Mouse (Mus musculus): Measurements from ENCODE around the gene 1110032A03Rik.

Gene 1110032A03Rik

GRCm38 (mm10) chr9:50774991-50775612 is at the start of gene 1110032A03Rik, which contains the start of gene Alg9:
TSS of gene 1110032A03Rik (minus strand) at chr9:50775520.
TSS of gene Alg9 (plus strand) at chr9:50775019.
- DNase-seq (ENCODE audit: low read depth, low spot score) = peak; percentile 73

DNA sequence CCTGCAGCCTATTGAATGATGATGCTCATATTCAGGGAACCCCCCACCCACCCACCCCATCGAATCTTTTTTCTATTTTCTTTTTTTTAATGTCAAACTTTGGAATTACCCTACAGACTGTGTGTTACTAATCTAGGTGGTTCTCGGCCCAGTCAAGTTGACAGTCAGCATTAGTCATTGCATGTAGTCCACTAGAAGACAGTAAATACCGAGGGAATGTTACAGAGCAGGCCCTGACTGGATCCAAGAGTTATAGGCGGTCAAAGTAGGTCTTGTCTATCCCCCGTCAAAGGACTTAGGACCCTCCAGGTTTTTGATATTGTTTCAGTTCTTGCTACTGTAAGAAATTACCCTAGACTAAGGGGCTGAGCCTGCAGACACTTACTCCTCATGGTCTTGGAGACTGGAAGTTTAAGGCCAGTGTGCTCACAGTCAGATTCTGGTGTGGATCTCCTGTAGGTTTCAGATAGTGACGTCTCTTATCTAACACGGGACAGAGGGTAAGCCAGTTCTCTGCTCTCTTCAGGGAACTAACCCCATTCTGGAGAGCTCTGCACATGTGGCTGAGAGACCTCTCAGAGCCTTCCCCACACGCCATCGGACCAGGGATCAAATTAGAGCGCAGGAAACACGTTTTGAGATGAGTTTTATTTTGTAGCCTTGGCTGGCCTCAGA is 48.6 kb upstream of the 1110032A03Rik start:
- DNase-seq (ENCODE audit: low read depth, low spot score) = no peak

DNA sequence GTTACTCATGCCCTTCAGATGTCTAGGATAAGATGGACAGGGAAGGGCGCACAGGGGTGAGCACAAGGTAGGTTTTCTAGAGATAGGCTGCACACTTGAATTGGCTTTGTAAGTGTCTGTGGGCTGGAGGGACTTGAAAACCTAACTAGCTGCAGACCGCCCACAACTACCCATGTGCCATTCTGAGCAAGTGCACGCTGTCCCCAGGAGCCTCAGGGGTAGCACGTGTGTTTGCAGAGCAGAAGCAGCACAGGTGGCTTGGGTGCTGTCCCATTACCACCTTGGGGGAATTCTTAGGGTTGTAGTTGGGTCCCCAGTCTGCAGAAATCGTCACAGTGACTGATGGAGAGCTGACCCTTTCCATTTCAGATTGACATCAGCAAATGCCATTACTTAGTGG is 46.9 kb upstream of the 1110032A03Rik start:
- DNase-seq (ENCODE audit: low read depth, low spot score) = no peak

GRCm38 (mm10) chr9:50821651-50822050 is 46.3 kb upstream of the 1110032A03Rik start:
- DNase-seq (ENCODE audit: low read depth, low spot score) = no peak

- no peak for DNase-seq (ENCODE audit: low read depth, low spot score)
Measured at GRCm38 (mm10) chr9:50819716-50820115, 44.4 kb upstream of the 1110032A03Rik start.

DNA sequence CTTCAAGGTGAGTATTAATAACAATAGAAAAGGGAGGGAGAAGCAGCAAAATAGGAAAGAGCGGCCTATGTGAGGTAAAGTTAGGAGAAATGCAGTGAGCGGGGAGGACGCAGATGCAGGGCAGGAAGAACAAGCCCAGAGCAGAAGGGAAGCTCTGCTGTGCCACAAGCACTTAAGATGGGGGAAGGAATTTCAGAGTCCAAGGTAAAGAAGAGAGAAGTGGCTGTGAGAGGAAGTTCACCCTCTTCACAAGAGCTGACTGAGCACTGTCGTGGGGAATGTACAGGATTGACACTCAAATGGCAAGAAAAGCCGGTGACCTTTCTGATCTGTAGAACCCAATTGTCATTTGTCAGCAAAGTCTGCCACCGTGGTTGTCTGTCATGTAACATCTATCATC is 42.7 kb upstream of the 1110032A03Rik start:
- DNase-seq (ENCODE audit: low read depth, low spot score) = no peak

DNA sequence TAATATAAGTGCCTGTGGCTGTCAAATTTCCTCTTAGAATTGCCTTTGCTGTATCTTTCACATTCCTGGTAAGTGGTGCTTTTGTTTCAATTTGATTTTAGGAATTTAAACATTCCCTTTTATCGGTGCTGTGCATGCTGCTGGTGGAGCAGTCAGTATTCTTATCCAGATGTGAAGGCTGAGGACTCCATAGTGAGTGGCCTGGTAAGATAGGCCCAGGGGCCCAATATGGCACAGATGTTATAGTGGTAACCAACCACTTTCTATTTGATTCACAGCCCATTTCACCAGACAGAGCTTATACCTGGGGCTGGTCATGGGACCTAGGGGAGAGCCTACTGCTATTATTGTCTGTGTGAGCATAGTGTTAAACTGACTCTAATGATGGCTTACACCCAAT is 41.2 kb upstream of the 1110032A03Rik start:
- DNase-seq (ENCODE audit: low read depth, low spot score) = no peak

DNA sequence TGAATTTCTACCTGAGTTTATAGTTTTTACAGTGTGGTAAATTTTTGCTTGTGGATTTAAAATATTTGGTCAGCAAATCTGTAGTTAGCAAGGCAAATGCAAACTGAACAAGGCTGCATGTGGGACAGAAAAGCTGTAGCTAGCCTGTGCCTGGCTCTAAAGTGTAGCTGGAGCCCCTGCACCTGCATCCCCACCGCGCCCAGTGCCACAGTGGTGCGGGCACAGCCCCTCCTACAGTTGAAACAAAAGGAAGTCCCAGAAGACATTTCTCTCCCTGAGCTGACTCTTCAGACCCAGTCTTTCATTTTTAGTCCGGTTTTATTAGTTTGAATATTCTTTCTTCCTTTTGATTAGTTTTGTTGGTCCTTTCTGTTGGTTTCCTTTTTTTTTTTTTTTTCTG is 40.3 kb upstream of the 1110032A03Rik start:
- DNase-seq (ENCODE audit: low read depth, low spot score) = no peak

DNA sequence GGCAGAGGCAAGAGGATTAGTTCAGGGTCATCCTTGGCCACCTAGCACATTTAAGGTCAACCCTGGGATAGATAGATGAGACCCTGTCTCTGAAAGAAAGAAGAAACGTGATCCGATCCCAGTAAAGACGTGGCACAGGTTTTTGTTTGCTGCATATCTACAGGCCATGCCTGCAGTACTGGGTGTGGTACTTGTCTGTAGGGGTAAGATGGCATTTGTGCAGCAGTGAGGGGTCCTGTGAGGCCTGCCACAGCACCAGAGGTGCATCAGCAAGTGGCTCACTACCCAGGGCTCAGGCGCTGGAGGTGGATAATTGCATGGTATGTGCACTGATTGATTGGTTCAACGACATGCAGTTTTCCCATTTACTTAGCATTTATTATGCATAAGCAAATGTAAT is 38.5 kb upstream of the 1110032A03Rik start:
- no peak for DNase-seq (ENCODE audit: low read depth, low spot score)

GRCm38 (mm10) chr9:50811746-50812145 is 36.4 kb upstream of the 1110032A03Rik start:
- DNase-seq (ENCODE audit: low read depth, low spot score) = no peak

GRCm38 (mm10) chr9:50811187-50811586 is 35.9 kb upstream of the 1110032A03Rik start:
- DNase-seq (ENCODE audit: low read depth, low spot score) = no peak

DNA sequence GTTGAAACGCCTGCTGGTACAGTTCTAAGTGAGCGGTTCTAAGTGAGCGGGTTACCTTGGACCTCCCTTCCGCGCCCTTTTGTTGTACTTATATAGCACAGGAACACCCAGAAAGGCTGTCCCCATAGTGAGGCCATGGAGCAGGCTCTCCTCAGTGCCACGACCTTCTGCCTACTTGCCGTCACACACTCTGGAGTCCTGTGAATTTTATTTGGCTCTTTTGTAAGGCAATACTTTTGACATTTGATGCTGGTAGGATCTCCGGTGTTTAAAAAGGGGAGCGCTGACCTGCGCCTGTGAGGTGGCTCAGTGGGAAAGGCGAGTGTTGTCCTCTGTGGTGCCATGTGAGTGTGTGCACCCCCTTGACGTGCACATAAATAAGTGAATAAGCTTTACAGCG is 33.8 kb upstream of the 1110032A03Rik start:
- no peak for DNase-seq (ENCODE audit: low read depth, low spot score)

- DNase-seq (ENCODE audit: low read depth, low spot score) = no peak
Measured at GRCm38 (mm10) chr9:50808471-50808870, 33.2 kb upstream of the 1110032A03Rik start.

GRCm38 (mm10) chr9:50803055-50803671 is 27.8 kb upstream of the 1110032A03Rik start:
- no peak for DNase-seq (ENCODE audit: low read depth, low spot score)

DNA sequence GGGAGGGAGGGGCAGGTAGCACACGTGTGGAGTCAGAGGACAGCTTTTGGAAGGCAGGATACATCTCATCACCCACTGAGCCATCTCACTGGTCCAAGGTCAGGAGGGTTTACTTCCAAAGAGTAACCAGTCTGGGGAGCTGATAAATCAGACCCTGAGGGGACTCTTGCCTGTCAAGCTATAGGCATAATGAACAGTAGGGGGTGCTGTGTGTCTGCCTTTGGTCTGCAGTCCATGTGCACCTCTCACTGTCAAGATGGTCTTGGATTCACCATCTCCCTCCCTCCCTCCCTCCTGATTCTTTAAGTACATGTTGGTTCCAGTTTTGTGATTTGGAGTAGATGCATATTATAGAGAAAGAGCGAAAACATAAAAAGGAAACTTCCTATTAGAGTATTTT is 25.7 kb upstream of the 1110032A03Rik start:
- peak; percentile 17 for DNase-seq (ENCODE audit: low read depth, low spot score)

DNA sequence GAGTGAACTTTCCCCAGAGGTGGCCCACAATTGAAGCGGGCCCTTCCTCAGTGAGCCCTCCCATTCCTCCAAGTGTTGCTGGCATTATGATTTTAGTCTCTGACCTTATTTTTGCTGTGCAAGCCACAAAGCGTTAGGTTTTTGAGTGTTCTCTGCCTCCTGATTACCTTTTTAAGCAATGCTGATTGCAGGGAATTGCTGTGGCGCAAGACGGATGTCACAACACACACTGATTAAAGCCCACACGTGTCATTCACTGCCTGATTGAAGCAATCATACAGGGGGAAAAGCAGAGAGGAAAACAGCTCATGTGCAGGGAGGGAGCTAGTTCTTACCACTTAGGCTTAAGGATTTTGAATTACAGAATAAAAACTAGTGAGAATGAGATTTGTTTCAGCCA is 23.0 kb upstream of the 1110032A03Rik start:
- no peak for DNase-seq (ENCODE audit: low read depth, low spot score)

- DNase-seq (ENCODE audit: low read depth, low spot score) = no peak
Measured at GRCm38 (mm10) chr9:50797641-50798040, 22.3 kb upstream of the 1110032A03Rik start.

DNA sequence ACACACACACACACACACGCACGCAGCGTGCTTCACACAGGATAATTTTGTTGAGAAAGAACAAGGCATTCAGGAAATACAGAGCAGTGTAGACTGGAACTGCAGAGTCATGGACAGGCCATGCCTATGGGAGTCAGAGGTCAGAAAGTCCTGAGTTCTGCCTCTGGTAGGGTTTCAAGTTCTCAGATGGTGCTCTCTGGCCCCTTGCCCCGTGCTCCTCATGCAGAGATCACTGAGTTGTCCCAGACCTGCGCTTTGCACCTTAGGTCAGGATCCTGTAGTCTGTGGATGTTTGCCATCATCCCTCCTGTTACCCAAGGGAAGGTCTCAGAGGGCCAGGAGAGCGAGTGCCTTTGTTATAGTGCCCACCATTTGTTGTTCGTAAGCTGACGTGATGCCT is 21.5 kb upstream of the 1110032A03Rik start:
- no peak for DNase-seq (ENCODE audit: low read depth, low spot score)

- no peak for DNase-seq (ENCODE audit: low read depth, low spot score)
Measured at GRCm38 (mm10) chr9:50795266-50795665, 19.9 kb upstream of the 1110032A03Rik start.

DNA sequence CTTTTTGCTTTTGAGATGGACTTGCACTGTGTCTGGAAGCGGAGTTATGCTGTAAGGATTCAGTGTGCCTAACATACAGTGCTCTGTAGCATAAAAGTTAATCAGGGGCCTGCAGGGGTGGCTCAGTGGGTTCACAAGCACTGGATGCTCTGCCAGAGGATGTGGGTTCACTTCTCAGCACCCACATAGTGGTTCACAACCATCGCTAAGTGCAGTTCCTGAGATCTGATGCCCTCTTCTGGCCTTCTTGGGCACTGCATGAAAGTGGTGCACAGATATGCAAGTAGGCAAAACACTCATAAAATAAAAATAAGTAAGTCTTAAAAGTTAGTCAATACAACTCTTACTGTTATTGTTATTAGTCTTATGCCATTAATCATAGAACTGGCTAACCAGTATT is 6.8 kb upstream of the 1110032A03Rik start:
- DNase-seq (ENCODE audit: low read depth, low spot score) = no peak

- DNase-seq (ENCODE audit: low read depth, low spot score) = no peak
Measured at GRCm38 (mm10) chr9:50776162-50776760, 941 bp upstream of the 1110032A03Rik start.

- DNase-seq (ENCODE audit: low read depth, low spot score) = no peak
Measured at GRCm38 (mm10) chr9:50775662-50776126, 374 bp upstream of the 1110032A03Rik start.
